Mouse (Mus musculus) neural tube, embryonic 14.5 days (tissue): Measurements from ENCODE around the gene Arhgef3. TPM values are rescaled to one million over a fixed set of nuclear protein-coding genes. Genes with fewer than 3 reads are reported as not detected.
A peak's percentile ranks its signal among the peaks of the same experiment; 100 is the strongest.

Experiments used
- ATAC-seq: fragments of 200-750 bp; cut with Nextera tagmentation; 2 replicates; pipeline ENCODE4 v1.8.0; 2017; ENCODE audit warnings: low read depth, mild to moderate bottlenecking, moderate TSS enrichment, moderate library complexity
- H3K27ac ChIP-seq: fragments of 300-500 bp; sonication (generic); 2 replicates; pipeline ENCODE4 v1.5.1; 2014; ENCODE audit warnings: low read depth, mild to moderate bottlenecking, control low read depth, low read length, moderate library complexity, mixed read lengths
- H3K27me3 ChIP-seq: fragments of 300-500 bp; sonication (generic); 2 replicates; pipeline ENCODE4 v1.6.1; 2014; ENCODE audit warnings: low read length; ENCODE audit not compliant: control insufficient read depth, insufficient read depth
- H3K36me3 ChIP-seq: fragments of 300-500 bp; sonication (generic); 2 replicates; pipeline ENCODE4 v1.6.1; 2014; ENCODE audit warnings: low read length, mixed read lengths; ENCODE audit not compliant: control insufficient read depth, insufficient read depth
- H3K4me1 ChIP-seq: fragments of 300-500 bp; sonication (generic); 2 replicates; pipeline ENCODE4 v1.6.1; 2014; ENCODE audit warnings: low read length; ENCODE audit not compliant: control insufficient read depth, insufficient read depth
- H3K4me2 ChIP-seq: fragments of 300-500 bp; sonication (generic); 2 replicates; pipeline ENCODE4 v1.6.1; 2014; ENCODE audit warnings: mild to moderate bottlenecking, low read depth, low read length, control low read depth
- H3K4me3 ChIP-seq: fragments of 300-500 bp; sonication (generic); 2 replicates; pipeline ENCODE4 v1.5.1; 2014; ENCODE audit warnings: low read depth, low read length, control low read depth, mixed read lengths
- H3K9ac ChIP-seq: fragments of 300-500 bp; sonication (generic); replicated peaks from 2 replicates; pipeline ENCODE4 v1.6.1; 2014; ENCODE audit warnings: low read depth, mild to moderate bottlenecking, control low read depth, low read length, mixed read lengths
- H3K9me3 ChIP-seq: fragments of 300-500 bp; sonication (generic); 2 replicates; pipeline ENCODE4 v1.6.1; 2016; ENCODE audit warnings: low read length; ENCODE audit not compliant: control insufficient read depth
- WGBS: fragments of 180-500 bp; shearing (Covaris S2); extraction: QIAGEN DNeasy Blood & Tissue Kit; methylation state at CpG from one replicate; pipeline ENCODE4 v1.1.7; 2014; 5-methylcytosine and 5-hydroxymethylcytosine counted together
- polyA plus RNA-seq: library from polyadenylated mRNA; unstranded; fragments of >200 nt; fragmentation: Nextera tagmentation; extraction: Ambion mirVana; gene quantifications from 2 replicates; pipeline ENCODE4 v1.2.1, GENCODE M21; 2014

Arhgef3 gene
- polyA plus RNA-seq, 1 experiment from 2014 or later: 13.4 TPM

DNA sequence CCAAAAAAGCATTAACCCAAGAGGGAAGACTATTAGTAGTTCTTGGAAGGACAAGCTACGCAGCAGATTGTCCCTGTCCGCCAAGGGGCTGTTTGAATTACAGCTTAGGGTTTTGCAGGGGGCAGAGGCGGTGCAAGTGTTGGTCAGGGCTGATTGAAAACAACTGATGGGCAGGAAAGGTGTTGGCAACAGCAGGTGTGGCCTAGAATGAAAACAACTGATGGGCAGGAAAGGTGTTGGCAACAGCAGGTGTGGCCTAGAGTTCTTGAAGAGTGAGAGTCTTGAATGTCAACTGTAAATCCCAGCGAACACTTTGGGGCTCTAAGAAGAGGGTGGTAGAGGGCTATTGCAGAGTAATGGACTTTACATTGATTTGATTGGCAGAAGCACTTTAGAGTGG lies 241.2 kb downstream of the Arhgef3 start:
- WGBS: 86% methylated on average over 4 of the region's 4 CpGs
- ATAC-seq: no peak
- H3K4me1 ChIP-seq: 0 out of 2 replicates have a peak, but pooled peaks cover 3% of the 10 kb centered on the region
- H3K4me3 ChIP-seq: no peak overlapping the region
- no peak overlapping the region for H3K27ac ChIP-seq
- no peaks in the 10 kb centered on the region for H3K36me3 ChIP-seq
- H3K4me2 ChIP-seq: no peak overlapping the region
- H3K9me3 ChIP-seq: no peaks in the 10 kb centered on the region
- no peaks in the 10 kb centered on the region for H3K27me3 ChIP-seq
- no peak overlapping the region for H3K9ac ChIP-seq

DNA sequence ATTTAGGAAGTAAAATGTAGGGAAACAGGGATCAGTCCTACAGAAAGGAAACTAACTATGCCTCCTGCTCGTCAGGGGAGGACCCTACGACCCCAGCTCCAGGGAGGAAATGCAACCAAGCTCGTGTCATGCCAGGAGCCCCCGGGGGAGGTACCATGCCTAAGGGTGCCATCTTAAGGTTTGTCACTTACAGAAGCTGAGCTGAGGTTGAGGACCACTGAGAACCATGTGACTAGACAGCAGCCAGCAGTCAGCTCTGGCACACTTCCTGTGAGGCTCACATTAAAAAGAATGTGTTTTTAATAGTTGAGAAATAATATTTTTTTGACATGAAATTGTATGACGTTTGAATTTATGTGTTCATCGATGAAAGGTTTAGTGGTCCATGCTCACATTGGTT lies 242.4 kb downstream of the Arhgef3 start:
- ATAC-seq: no peak

DNA sequence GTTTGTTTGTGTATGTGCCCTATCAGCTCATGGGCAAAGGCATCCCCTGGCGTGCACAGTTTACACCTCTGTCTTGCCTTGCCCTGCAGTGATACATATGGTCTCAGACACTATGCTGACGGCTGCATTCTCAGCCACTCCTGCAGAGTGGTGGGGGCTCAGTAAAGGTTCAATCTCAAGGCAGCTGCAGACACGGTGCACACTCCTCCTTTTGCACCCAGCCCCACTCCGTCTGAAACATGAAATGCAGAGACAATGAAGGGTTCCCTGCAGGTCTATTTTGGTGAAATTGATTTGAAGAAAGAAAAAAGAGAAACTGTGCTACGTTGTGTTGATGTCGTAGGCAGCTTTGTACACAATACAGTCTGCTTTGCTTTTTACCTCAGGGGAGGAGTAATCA lies 243.5 kb downstream of the Arhgef3 start:
- Histone ChIP-seq H3K4me2 (no peak overlapping the region), H3K27ac (no peak overlapping the region), H3K4me3 (no peak overlapping the region), H3K9me3 (no peaks in the 10 kb centered on the region), H3K9ac (no peak overlapping the region), H3K4me1 (0 out of 2 replicates have a peak, but pooled peaks cover 3% of the 10 kb centered on the region), H3K27me3 (no peaks in the 10 kb centered on the region), H3K36me3 (no peaks in the 10 kb centered on the region)
- ATAC-seq: no peak
- 54% methylated on average over 6 of the region's 6 CpGs for WGBS

More for the DNA sequence above, 242.4 kb downstream of the Arhgef3 start:
- Histone ChIP-seq H3K27ac (no peak overlapping the region), H3K9ac (no peak overlapping the region), H3K4me2 (no peak overlapping the region), H3K4me3 (no peak overlapping the region), H3K9me3 (no peaks in the 10 kb centered on the region), H3K27me3 (no peaks in the 10 kb centered on the region), H3K4me1 (0 out of 2 replicates have a peak, but pooled peaks cover 3% of the 10 kb centered on the region), H3K36me3 (no peaks in the 10 kb centered on the region)
- WGBS: 86% methylated on average over 6 of the region's 6 CpGs

DNA sequence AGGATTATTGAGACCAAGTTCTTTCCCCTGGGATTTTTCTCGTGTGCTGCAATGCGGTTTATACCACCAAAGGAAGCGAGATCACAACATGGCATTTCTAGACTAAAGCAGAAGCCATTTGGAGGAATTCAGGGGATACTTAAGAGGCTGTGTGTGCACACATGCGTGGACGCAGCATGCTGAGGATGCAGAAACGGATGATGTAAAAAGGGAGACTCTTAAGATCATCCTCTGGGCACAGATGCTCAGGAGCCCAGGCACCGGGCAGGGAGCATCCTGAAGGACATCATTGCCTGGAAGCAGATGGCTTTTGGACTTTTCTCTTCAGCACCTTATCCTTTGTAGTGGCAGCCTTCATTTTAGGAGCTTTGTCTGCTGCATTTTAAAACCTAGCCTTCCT lies 246.2 kb downstream of the Arhgef3 start:
- Histone ChIP-seq H3K36me3 (no peaks in the 10 kb centered on the region), H3K4me3 (no peak overlapping the region), H3K4me2 (no peak overlapping the region), H3K27me3 (no peaks in the 10 kb centered on the region), H3K9me3 (no peaks in the 10 kb centered on the region), H3K27ac (no peak overlapping the region), H3K9ac (no peak overlapping the region), H3K4me1 (0 out of 2 replicates have a peak, but pooled peaks cover 3% of the 10 kb centered on the region)
- 61% methylated on average over 7 of the region's 7 CpGs for WGBS
- no peak for ATAC-seq

DNA sequence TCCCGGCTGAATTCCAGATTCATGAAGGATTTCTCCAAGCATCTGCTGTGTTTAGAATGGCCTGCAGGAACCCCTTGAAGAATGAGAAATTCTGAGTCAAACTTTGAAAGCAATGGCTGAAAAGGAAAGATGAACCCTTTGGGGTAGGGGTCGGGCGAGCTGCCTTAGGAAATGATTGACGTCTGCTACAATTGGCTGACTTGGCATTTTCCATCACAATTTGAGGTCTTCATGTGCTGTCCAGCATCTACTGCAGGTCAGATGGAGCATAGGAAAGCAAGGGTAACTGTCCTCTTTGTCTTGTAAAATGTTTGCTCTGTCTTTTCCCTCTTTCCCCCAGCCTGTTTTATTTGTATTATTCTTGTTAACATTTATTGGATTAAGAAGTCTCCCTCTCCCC lies 246.8 kb downstream of the Arhgef3 start:
- Histone ChIP-seq H3K27ac (no peak overlapping the region), H3K9ac (no peak overlapping the region), H3K9me3 (no peaks in the 10 kb centered on the region), H3K4me1 (0 out of 2 replicates have a peak, but pooled peaks cover 3% of the 10 kb centered on the region), H3K4me3 (no peak overlapping the region), H3K4me2 (no peak overlapping the region), H3K36me3 (no peaks in the 10 kb centered on the region), H3K27me3 (no peaks in the 10 kb centered on the region)
- 68% methylated on average over 4 of the region's 4 CpGs for WGBS
- ATAC-seq: no peak

DNA sequence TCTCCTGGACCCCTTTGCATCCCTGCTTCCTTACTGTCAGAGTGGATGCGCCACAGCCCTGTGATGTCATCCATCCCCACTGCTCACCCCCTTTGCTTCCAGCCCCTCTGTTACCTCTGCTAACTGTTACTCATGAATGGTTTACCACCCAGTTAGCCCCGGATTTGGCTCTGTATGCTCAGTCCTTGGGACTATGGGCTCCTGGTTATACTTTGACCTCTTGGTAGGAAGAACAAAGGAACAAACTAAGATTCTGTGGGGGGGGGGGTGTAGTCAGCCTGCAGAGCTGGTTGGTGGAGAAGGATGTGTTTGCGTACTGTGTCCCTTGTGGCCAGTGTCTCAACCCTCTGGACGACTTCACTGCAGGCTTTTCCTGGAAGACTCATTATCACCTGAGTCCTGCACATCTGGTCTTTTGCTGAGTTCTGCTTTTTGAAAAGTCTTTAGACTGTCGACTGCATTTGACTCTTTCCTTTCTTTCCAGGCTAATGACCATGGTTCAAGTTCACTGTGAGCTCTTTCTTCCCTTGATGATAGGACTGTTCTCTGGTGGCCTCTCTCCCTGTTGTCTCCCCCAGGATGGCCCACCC lies 250.1 kb downstream of the Arhgef3 start:
- Histone ChIP-seq H3K36me3 (no peaks in the 10 kb centered on the region), H3K4me1 (0 out of 2 replicates have a peak, but pooled peaks cover 3% of the 10 kb centered on the region), H3K27ac (no peak overlapping the region), H3K27me3 (no peaks in the 10 kb centered on the region), H3K4me3 (no peak overlapping the region), H3K9me3 (no peaks in the 10 kb centered on the region), H3K9ac (no peak overlapping the region), H3K4me2 (no peak overlapping the region)
- WGBS: 84% methylated on average over 5 of the region's 5 CpGs
- no peak for ATAC-seq

DNA sequence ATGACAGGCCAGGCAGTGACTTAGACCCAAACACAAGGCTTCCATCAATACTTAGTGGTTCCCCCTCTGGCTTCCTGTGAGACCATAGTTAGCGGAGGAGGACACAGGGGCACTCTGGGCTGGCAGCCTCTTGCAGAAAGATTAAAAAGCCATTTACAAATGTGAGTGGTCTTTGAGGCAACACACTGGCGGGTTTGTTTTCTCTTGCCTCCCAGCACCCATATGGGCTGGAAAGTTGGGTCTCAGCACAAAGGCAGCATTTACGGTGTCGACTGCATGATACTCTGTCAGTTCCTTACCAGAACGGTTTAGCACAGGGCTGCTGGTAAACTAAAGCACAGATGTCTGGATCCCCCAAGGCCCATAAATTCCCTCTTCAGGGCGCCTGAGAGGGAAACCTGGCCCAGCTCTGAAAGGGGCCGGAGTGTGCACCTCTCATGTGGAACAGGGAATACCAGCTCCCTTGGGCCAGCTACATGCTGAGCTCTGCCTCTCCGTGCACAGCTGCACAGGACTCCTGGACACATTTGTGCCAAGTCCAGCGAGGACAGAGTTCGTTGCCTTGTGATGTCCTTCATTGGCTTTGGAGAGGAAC lies 252.5 kb downstream of the Arhgef3 start:
- ATAC-seq: peak; percentile 46; the same call in 1 of the 2 replicates
- Histone ChIP-seq H3K4me2 (no peak overlapping the region), H3K9ac (no peak overlapping the region), H3K27ac (no peak overlapping the region), H3K9me3 (no peaks in the 10 kb centered on the region), H3K4me3 (no peak overlapping the region), H3K4me1 (no peaks in the 10 kb centered on the region), H3K27me3 (no peaks in the 10 kb centered on the region), H3K36me3 (no peaks in the 10 kb centered on the region)
- WGBS: 36% methylated on average over 10 of the region's 10 CpGs

DNA sequence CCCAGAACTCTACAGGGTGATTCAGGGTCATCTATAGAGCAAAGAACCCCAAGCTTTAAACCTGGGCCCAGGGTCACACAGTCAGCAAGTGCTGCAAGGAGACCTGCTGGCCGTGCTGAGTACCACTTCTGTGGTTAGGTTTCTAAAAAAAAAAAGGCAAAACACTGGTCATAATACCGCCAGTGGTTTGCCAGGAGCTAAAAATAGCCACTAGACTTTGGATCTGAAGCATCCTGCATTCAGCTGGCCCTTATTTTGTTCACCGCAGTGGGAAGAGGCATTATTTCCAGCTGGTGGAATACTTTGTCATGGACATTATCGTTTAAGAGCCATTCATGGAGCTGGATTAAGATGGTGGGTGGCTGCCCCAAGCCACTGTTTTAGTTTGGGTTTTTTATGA lies 253.9 kb downstream of the Arhgef3 start:
- H3K36me3 ChIP-seq: no peaks in the 10 kb centered on the region
- no peak overlapping the region for H3K4me2 ChIP-seq
- no peak overlapping the region for H3K27ac ChIP-seq
- no peaks in the 10 kb centered on the region for H3K4me1 ChIP-seq
- WGBS: 34% methylated on average over 4 of the region's 4 CpGs
- H3K4me3 ChIP-seq: no peak overlapping the region
- no peak for ATAC-seq
- H3K9me3 ChIP-seq: no peaks in the 10 kb centered on the region
- no peak overlapping the region for H3K9ac ChIP-seq
- H3K27me3 ChIP-seq: no peaks in the 10 kb centered on the region

DNA sequence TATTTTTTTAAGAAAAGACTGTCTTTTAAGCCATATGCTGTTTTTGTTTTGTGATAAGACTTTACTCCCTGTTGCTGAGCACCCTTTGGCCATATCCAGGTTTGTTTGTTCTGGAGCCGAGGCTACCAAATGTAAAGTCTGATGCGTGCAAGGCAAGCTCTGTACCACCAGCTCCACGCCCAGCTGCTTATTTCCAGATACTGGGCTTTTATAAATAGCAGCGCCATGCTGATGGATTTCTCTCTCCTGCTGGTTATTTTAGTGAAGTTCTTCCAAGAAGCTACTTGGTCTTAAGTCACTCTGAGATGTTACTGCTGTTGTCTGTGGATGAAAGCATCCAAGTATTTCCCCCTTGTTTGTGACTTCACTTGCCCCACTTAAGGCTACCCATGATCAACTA lies 254.8 kb downstream of the Arhgef3 start:
- no peak overlapping the region for H3K4me2 ChIP-seq
- H3K4me3 ChIP-seq: no peak overlapping the region
- no peaks in the 10 kb centered on the region for H3K27me3 ChIP-seq
- no peaks in the 10 kb centered on the region for H3K9me3 ChIP-seq
- no peak for ATAC-seq
- H3K4me1 ChIP-seq: no peaks in the 10 kb centered on the region
- no peak overlapping the region for H3K27ac ChIP-seq
- WGBS: 91% methylated on average over 4 of the region's 4 CpGs
- no peaks in the 10 kb centered on the region for H3K36me3 ChIP-seq
- no peak overlapping the region for H3K9ac ChIP-seq
